Mouse (Mus musculus) heart, adult 2 months (tissue): ENCODE results near the gene Ptk7.

Experiments used
- CTCF ChIP-seq: fragments of 200-600 bp; IDR thresholded peaks from 2 replicates; pipeline ENCODE4 v1.8.1; 2022; ENCODE audit warnings: antibody characterized with exemption, mild to moderate bottlenecking, moderate library complexity
- EP300 ChIP-seq: fragments of 200-500 bp; IDR thresholded peaks from 2 replicates; pipeline ENCODE4 v1.6.1; 2011; ENCODE audit warnings: low read depth, low read length, control low read depth; ENCODE audit not compliant: insufficient read depth
- POLR2A ChIP-seq: fragments of 200-500 bp; IDR thresholded peaks from 2 replicates; pipeline ENCODE4 v1.6.1; 2011; ENCODE audit warnings: mild to moderate bottlenecking, low read depth, low read length, control low read depth; ENCODE audit not compliant: insufficient read depth

DNA sequence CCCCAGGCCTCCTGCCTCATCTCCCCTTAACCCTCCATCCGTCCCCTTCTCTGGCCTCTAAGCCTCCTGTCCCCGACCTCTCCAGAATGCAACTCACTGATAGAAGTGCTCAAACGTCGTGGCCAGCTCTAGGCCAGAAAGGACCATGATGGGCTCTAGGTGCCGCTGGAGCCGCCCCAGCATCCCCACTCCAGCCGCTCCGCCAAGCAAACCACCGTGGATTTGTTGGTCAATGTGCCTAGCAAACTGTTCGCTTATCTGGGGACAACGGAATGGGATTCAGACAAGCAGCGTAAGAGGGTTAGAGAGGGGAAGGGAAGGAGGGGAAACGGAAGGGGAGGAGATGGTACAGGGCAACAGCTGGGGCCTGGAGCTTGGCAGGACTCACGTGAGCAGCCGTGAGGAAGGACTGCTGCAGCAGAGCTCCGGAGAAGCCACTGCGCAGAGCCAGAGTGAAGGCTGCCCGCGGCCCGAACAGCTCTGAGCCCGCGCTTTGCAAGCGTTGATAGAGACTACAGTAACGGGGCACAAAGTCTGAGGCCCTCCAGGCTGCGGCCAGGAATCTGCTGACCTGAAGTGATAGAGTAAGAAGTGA, 108.8 kb downstream of the Ptk7 start:
- no peak for TF ChIP-seq EP300
- TF ChIP-seq POLR2A, result no peak
- TF ChIP-seq CTCF, result no peak
